Mouse (Mus musculus): ENCODE data around the gene Ms4a7. TPM values are rescaled to one million over a fixed set of nuclear protein-coding genes. Genes with fewer than 3 reads are reported as not detected.
A peak's percentile ranks its signal among the peaks of the same experiment; 100 is the strongest.
"Not testable (repeated sequence)": the region's sequence is repeated elsewhere in the genome, so short reads cannot be mapped to it uniquely, and the experiment has no call there.

Gene Ms4a7
- polyA plus RNA-seq, 1 experiment: 7.5 TPM

DNA sequence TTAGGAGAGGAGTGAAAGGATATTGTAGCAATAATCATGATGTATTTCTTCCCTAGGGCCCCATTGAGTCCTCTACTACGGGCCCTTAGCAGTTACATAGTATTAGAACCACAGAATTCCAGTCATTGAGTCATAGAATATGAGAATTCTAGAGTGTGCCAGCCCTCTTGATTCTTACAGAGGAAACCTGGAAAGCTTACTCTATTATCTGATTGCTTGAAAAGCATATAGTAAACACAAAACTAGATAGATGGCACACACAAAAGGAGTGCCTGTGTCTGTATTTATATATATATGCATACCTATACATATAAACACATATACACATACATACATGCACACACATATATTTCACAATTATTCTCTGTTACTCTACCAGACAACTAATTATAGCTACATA is 21.6 kb downstream of the Ms4a7 start, which contains the start of gene Ms4a14:
Gene Ms4a14, minus strand, starts transcription at position 101 of the 400 bp plus-strand sequence.
- DNase-seq (ENCODE audit: low read depth in 1 of 2, low spot score in 2 of 2): no peak
- TF ChIP-seq POLR2A (IDR thresholded peaks at IDR 0.05; ENCODE audit: low read depth, low read length) (no peak), CTCF (IDR thresholded peaks at IDR 0.05; ENCODE audit: extremely low read depth, insufficient read depth, insufficient read length, insufficient replicate concordance) (no peak)
- no peaks in the 10 kb centered on the region for H3K27me3 ChIP-seq (ENCODE audit: control insufficient read depth, insufficient read depth, low read length)
- H3K4me3 ChIP-seq (ENCODE audit: extremely low read depth, insufficient read depth, insufficient read length): no peak within 1 kb of the TSS
- peaks cover 2% of the 10 kb centered on the region for H3K4me1 ChIP-seq (ENCODE audit: control insufficient read depth, insufficient read depth, insufficient read length)
- 91% methylated on average over 1 of the region's 1 CpGs for WGBS
- H3K36me3 ChIP-seq (ENCODE audit: control insufficient read depth, insufficient read depth, low read length): no peaks in the 10 kb centered on the region
- H3K27ac ChIP-seq (ENCODE audit: insufficient read depth, low read length): no peak within 1 kb of the TSS

DNA sequence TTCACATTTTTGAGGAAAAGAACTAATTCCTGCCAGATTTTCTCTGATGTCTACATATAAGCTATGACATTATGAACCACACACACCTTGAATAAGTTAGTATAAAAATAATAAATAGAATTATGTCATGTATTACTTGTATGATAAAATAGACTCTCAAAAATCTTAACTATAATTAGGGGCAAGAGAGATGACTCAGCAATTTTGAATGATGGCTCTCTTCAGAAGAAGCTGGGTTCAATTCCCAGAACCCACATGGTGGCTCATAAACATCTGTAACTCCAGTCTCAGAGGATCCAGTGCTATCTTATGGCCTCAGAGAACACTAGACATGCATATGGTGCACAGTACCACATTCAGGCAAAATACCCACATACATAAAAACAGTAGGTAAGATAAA is 27.1 kb downstream of the Ms4a7 start:
- no peaks in the 10 kb centered on the region for H3K4me1 ChIP-seq (ENCODE audit: control insufficient read depth, insufficient read depth, insufficient read length)
- H3K36me3 ChIP-seq (ENCODE audit: control insufficient read depth, insufficient read depth, low read length): no peaks in the 10 kb centered on the region
- H3K4me3 ChIP-seq (ENCODE audit: extremely low read depth, insufficient read depth, insufficient read length): no peak overlapping the region
- no peaks in the 10 kb centered on the region for H3K27me3 ChIP-seq (ENCODE audit: control insufficient read depth, insufficient read depth, low read length)
- no peak overlapping the region for H3K27ac ChIP-seq (ENCODE audit: insufficient read depth, low read length)
- no peak for DNase-seq (ENCODE audit: low read depth in 1 of 2, low spot score in 2 of 2)
- TF ChIP-seq CTCF (IDR thresholded peaks at IDR 0.05; ENCODE audit: extremely low read depth, insufficient read depth, insufficient read length, insufficient replicate concordance): no peak
- no peak for TF ChIP-seq POLR2A (IDR thresholded peaks at IDR 0.05; ENCODE audit: low read depth, low read length)

DNA sequence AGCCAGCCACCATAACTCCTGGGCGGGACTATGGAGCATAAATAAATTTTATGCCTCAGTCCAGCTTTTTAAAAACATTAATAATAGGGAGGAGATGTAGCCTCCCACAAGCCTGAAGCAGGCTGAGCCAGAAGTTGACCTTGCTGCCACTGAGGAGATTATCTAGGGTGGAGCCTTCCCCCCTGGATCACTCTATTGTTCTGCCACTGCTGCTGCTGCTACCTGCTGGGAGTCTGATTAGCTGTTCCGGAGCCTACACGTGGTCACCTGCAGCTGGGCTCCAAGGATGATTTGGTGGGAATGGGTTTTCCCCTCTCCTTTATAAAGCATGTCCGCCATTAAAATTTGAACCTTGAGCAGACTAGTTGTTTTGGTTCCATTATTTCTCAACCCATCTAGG is 36.4 kb downstream of the Ms4a7 start:
- WGBS: 82% methylated on average over 4 of the region's 4 CpGs
- not testable (repeated sequence) for DNase-seq (ENCODE audit: low read depth in 1 of 2, low spot score in 2 of 2); H3K36me3 ChIP-seq (ENCODE audit: control insufficient read depth, insufficient read depth, low read length); H3K4me1 ChIP-seq (ENCODE audit: control insufficient read depth, insufficient read depth, insufficient read length); H3K4me3 ChIP-seq (ENCODE audit: extremely low read depth, insufficient read depth, insufficient read length); H3K27me3 ChIP-seq (ENCODE audit: control insufficient read depth, insufficient read depth, low read length); H3K27ac ChIP-seq (ENCODE audit: insufficient read depth, low read length)

DNA sequence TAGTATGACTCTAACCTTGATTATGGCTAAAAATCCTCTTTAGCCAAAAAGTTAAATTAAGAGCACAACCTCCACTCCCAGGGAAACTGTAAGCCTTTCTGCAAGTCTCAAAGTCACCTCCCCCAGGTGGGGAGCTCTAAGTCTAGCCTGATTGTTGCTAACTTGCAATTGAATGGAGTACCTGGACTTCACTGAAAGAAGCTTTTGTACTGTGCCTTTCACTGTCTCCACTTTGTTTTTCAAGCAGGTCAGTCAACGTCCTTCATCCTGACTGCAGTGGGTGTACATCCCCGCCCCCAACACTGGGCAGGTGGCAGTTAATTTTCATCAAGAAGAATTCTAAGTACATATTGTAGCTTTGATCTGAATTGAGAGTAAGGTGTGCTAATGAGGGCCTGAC is 37.0 kb downstream of the Ms4a7 start:
- no peak for TF ChIP-seq CTCF (IDR thresholded peaks at IDR 0.05; ENCODE audit: extremely low read depth, insufficient read depth, insufficient read length, insufficient replicate concordance)
- TF ChIP-seq POLR2A (IDR thresholded peaks at IDR 0.05; ENCODE audit: low read depth, low read length): no peak
- Histone ChIP-seq H3K27ac (ENCODE audit: insufficient read depth, low read length) (no peak overlapping the region), H3K4me1 (ENCODE audit: control insufficient read depth, insufficient read depth, insufficient read length) (no peaks in the 10 kb centered on the region), H3K36me3 (ENCODE audit: control insufficient read depth, insufficient read depth, low read length) (no peaks in the 10 kb centered on the region), H3K4me3 (ENCODE audit: extremely low read depth, insufficient read depth, insufficient read length) (no peak overlapping the region), H3K27me3 (ENCODE audit: control insufficient read depth, insufficient read depth, low read length) (no peaks in the 10 kb centered on the region)
- WGBS: 91% methylated on average over 2 of the region's 2 CpGs
- no peak for DNase-seq (ENCODE audit: low read depth in 1 of 2, low spot score in 2 of 2)

DNA sequence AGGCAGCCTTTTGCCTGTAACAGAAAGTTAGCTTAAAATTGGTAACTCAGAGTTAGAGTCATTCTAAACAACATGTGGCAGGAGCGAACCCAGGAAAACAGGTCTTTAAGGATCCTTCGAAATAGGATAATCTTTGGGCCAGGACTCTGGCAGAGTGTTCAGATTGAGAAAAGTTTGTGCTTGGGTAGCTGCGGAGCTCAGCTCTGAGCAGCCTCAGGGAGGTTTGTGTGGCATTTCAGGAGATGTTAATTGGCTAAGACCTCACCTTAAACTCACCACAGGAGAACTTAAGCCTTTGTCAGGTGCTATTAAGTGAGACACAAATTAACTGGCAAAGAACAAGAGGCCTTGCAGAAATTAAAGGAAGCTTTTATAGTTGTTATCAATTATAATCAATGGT is 42.3 kb downstream of the Ms4a7 start:
- not testable (repeated sequence) for H3K4me3 ChIP-seq (ENCODE audit: extremely low read depth, insufficient read depth, insufficient read length); H3K36me3 ChIP-seq (ENCODE audit: control insufficient read depth, insufficient read depth, low read length); H3K27me3 ChIP-seq (ENCODE audit: control insufficient read depth, insufficient read depth, low read length); H3K27ac ChIP-seq (ENCODE audit: insufficient read depth, low read length); H3K4me1 ChIP-seq (ENCODE audit: control insufficient read depth, insufficient read depth, insufficient read length); DNase-seq (ENCODE audit: low read depth in 1 of 2, low spot score in 2 of 2)
- WGBS: 43% methylated on average over 3 of the region's 3 CpGs

DNA sequence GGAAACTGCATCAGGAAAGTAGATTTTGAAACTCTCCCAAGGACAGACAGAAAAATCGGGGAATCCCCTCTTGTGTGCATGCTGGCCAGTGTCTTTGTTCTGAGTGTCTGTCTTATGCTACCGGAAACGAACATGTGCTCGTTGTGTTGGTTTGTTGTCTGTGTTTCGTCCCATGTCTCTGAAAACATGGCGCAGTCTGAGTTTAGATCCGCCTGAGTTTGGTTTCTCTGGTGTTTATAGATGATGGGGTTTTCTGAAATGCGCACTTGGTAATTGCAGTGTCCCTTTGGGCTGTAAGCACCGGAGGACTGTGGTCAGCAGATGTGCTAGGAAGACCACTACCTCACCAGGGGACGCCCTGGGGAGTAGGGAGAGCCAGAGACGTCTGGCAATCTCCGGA is 43.0 kb downstream of the Ms4a7 start:
- H3K27me3 ChIP-seq (ENCODE audit: control insufficient read depth, insufficient read depth, low read length): no peaks in the 10 kb centered on the region
- no peaks in the 10 kb centered on the region for H3K36me3 ChIP-seq (ENCODE audit: control insufficient read depth, insufficient read depth, low read length)
- 9% methylated on average over 12 of the region's 12 CpGs for WGBS
- H3K4me3 ChIP-seq (ENCODE audit: extremely low read depth, insufficient read depth, insufficient read length): peak overlapping the region; percentile 61; the same call in 1 of the 2 replicates
- no peak for DNase-seq (ENCODE audit: low read depth in 1 of 2, low spot score in 2 of 2)
- peak overlapping the region; percentile 70 for H3K27ac ChIP-seq (ENCODE audit: insufficient read depth, low read length)
- no peaks in the 10 kb centered on the region for H3K4me1 ChIP-seq (ENCODE audit: control insufficient read depth, insufficient read depth, insufficient read length)
- TF ChIP-seq POLR2A (IDR thresholded peaks at IDR 0.05; ENCODE audit: low read depth, low read length) (no peak), CTCF (IDR thresholded peaks at IDR 0.05; ENCODE audit: extremely low read depth, insufficient read depth, insufficient read length, insufficient replicate concordance) (no peak)

DNA sequence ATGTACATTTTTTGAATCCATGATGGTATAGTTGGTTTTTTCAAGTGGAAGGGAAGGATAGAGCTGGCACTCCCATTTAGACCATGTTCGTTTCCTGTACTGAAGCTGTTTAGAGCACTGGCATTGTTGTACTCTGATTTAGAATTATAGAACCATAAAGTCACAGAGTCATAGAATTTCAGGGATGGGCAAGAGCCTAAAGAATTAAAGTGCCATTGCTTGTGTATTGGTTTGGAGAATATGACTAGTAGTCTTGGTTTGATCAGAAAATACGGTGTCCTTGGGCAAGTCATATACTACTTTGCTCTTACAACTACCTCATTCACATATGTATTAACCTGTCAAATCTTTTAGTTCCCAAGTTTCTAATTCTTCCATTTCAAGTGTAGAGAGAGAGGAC is 52.2 kb downstream of the Ms4a7 start, which contains the start of gene Ms4a5:
Gene Ms4a5, minus strand, starts transcription at position 101 of the 400 bp plus-strand sequence.
- Histone ChIP-seq H3K4me1 (ENCODE audit: control insufficient read depth, insufficient read depth, insufficient read length) (no peaks in the 10 kb centered on the region), H3K36me3 (ENCODE audit: control insufficient read depth, insufficient read depth, low read length) (no peaks in the 10 kb centered on the region), H3K4me3 (ENCODE audit: extremely low read depth, insufficient read depth, insufficient read length) (no peak within 1 kb of the TSS), H3K27ac (ENCODE audit: insufficient read depth, low read length) (no peak within 1 kb of the TSS), H3K27me3 (ENCODE audit: control insufficient read depth, insufficient read depth, low read length) (no peaks in the 10 kb centered on the region)
- TF ChIP-seq POLR2A (IDR thresholded peaks at IDR 0.05; ENCODE audit: low read depth, low read length) (no peak), CTCF (IDR thresholded peaks at IDR 0.05; ENCODE audit: extremely low read depth, insufficient read depth, insufficient read length, insufficient replicate concordance) (no peak)
- DNase-seq (ENCODE audit: low read depth in 1 of 2, low spot score in 2 of 2): no peak
- 90% methylated on average over 2 of the region's 2 CpGs for WGBS

All from spleen, adult 2 months (tissue).